Mouse (Mus musculus) G1E-ER4 (cell line): ENCODE results near the gene Mucl1. TPM values are rescaled to one million over a fixed set of nuclear protein-coding genes. Genes with fewer than 3 reads are reported as not detected.

Source experiments
- GATA1 ChIP-seq: IDR thresholded peaks from one replicate; pipeline ENCODE4 v1.8.0; 2012; ENCODE audit warnings: low read length, inconsistent platforms
- polyA plus RNA-seq: library from polyadenylated mRNA; stranded (reverse); fragments of >175 nt; gene quantifications from 2 replicates; pipeline ENCODE4 v1.2.3, GENCODE M21; 2012

Gene Mucl1
- polyA plus RNA-seq = not detected in 2 replicates

DNA sequence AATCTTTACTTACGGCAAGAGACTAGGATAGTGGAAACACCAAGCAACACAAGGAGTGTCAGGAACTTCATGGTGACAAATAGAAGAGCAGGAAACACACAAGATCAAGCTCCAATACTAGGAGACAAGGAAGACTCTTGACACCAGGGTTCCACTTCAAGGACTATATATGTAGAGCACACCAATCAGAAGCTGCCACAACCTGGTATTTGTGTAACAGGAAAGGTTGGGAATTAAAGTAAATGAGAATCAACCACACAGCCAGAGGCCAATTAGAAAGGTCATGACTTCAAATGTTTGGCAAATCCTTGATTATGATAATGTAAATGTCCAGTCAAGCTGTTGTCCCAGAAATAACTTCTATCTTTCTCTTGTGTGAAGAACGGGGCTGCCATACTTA lies at the start of gene Mucl1:
Gene Mucl1 (minus strand): TSS at position 101 of the 400 bp plus-strand sequence.
- TF ChIP-seq GATA1 = no peak

Other genes starting within 250 kb of the Mucl1 start
- not detected in 2 replicates for gene Ppp1r1a, start 217.5 kb downstream of the Mucl1 start, polyA plus RNA-seq
- not detected in 2 replicates for gene Glycam1, start 190.4 kb downstream of the Mucl1 start, polyA plus RNA-seq
- gene Mucl2, start 143.8 kb upstream of the Mucl1 start, polyA plus RNA-seq = not detected in 2 replicates